Mouse (Mus musculus): ENCODE results near the gene Lamtor5. TPM values are rescaled to one million over a fixed set of nuclear protein-coding genes. Genes with fewer than 3 reads are reported as not detected.

Lamtor5 gene
- polyA plus RNA-seq, 1 experiment: 84.2 TPM

DNA sequence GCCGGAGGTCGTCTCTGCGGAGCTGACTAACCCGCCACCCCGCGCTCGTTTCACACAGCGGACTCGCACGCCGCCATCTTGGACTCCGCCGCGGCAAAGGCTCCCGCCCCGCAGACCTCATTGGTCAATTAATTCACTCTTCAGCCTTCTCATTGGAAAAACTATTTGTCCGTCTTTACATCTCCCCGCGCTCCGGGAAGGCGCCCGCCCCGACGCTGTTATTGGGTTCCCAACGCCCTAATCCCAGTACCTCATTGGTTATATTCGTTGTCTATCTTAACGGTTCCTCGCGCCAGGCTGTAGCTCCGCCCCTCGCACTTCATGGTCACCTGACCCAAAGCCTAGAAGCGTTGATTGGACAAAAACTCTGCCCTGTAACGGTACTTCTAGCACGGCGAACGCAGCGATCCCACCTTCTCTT is 54.3 kb downstream of the Lamtor5 start:
- peak overlapping the region; percentile 82 for H3K4me3 ChIP-seq (ENCODE audit: insufficient read depth, low read length)
- peaks cover 9% of the 10 kb centered on the region for H3K4me1 ChIP-seq (ENCODE audit: control insufficient read depth, insufficient read depth, low read length)
- peak overlapping the region; percentile 89 for H3K27ac ChIP-seq (ENCODE audit: insufficient read depth, low read length)
- TF ChIP-seq CTCF (IDR thresholded peaks at IDR 0.05; ENCODE audit: borderline replicate concordance, insufficient read depth, low read length): no peak
- peak; percentile 80 for TF ChIP-seq POLR2A (IDR thresholded peaks at IDR 0.05; ENCODE audit: low read depth, low read length)

Other genes with a start within 250 kb of the Lamtor5 start
- gene Kcna3, start 242.7 kb upstream of the Lamtor5 start, polyA plus RNA-seq (2011; ENCODE audit: insufficient read length, low read depth, missing spikeins): 0.35 and 0.46 TPM in 2 replicates
- gene Kcna2, start 177.7 kb upstream of the Lamtor5 start, polyA plus RNA-seq (2011; ENCODE audit: insufficient read length, low read depth, missing spikeins): 0.07 TPM in 1 of 2 replicates, not detected in the other
- not detected in 2 replicates for gene Kcna10, start 95.8 kb upstream of the Lamtor5 start, polyA plus RNA-seq (2011; ENCODE audit: insufficient read length, low read depth, missing spikeins)
- not detected in 2 replicates for gene Cym, start 57.1 kb upstream of the Lamtor5 start, polyA plus RNA-seq (2011; ENCODE audit: insufficient read length, low read depth, missing spikeins)
- not detected in 2 replicates for gene A630076J17Rik, start 48.2 kb upstream of the Lamtor5 start, polyA plus RNA-seq (2011; ENCODE audit: insufficient read length, low read depth, missing spikeins)
- not detected in 2 replicates for gene Prok1, start 39.2 kb upstream of the Lamtor5 start, polyA plus RNA-seq (2011; ENCODE audit: insufficient read length, low read depth, missing spikeins)
- 11.6 and 13.5 TPM in 2 replicates for gene Slc16a4, start 12.4 kb downstream of the Lamtor5 start, polyA plus RNA-seq (2011; ENCODE audit: insufficient read length, low read depth, missing spikeins)
- 18.2 and 19.0 TPM in 2 replicates for gene Rbm15, start 54.8 kb downstream of the Lamtor5 start, polyA plus RNA-seq (2011; ENCODE audit: insufficient read length, low read depth, missing spikeins)
- not detected in 2 replicates for gene Kcnc4, start 180.7 kb downstream of the Lamtor5 start, polyA plus RNA-seq (2011; ENCODE audit: insufficient read length, low read depth, missing spikeins)
- gene Slc6a17, start 239.2 kb downstream of the Lamtor5 start, polyA plus RNA-seq (2011; ENCODE audit: insufficient read length, low read depth, missing spikeins): 10.4 and 10.9 TPM in 2 replicates